Mouse (Mus musculus) adrenal gland, postnatal 14 days (tissue): Measurements from ENCODE around the gene Sec16a. TPM values are rescaled to one million over a fixed set of nuclear protein-coding genes. Genes with fewer than 3 reads are reported as not detected.
"Not testable (repeated sequence)": the region's sequence is repeated elsewhere in the genome, so short reads cannot be mapped to it uniquely, and the experiment has no call there.

Experiments used
- DNase-seq: peaks from one replicate; pipeline ENCODE4 v3.0.0; 2021; ENCODE audit warnings: mixed read lengths
- microRNA-seq, 2 experiments: library from miRNA; unstranded; fragments of <30 nt; microRNA quantifications; one replicate each; pipeline ENCODE4 v1.2.0; 2021
- total RNA-seq: library from RNA; stranded (reverse); gene quantifications from 2 replicates; pipeline ENCODE4 v1.2.3, GENCODE M21; 2021

The Sec16a gene
- total RNA-seq, 1 experiment from 2014 or later: 54.6 TPM

- DNase-seq: peak; percentile 92
These were observed 55.8 kb downstream of the Sec16a start, which contains the start of the genes Entr1 and Pmpca for GRCm38 (mm10) chr2:26389154-26389690. Gene Entr1 (minus strand): TSS chr2:26389316. Gene Pmpca (plus strand): TSS chr2:26389339.

GRCm38 (mm10) chr2:26388682-26389153 lies 56.3 kb downstream of the Sec16a start:
- DNase-seq: peak; percentile 57

- no peak for DNase-seq
These were observed 57.3 kb downstream of the Sec16a start for GRCm38 (mm10) chr2:26387713-26388112.

- not testable (repeated sequence) for DNase-seq
These were observed 64.1 kb downstream of the Sec16a start for GRCm38 (mm10) chr2:26380871-26381270.

GRCm38 (mm10) chr2:26380131-26380771 lies 64.8 kb downstream of the Sec16a start, which contains the start of gene Snapc4:
Gene Snapc4 (minus strand): TSS chr2:26380653.
- peak; percentile 93 for DNase-seq

- DNase-seq: no peak
These were observed 72.6 kb downstream of the Sec16a start for GRCm38 (mm10) chr2:26372396-26372795.

- peak; percentile 52 for DNase-seq
These were observed 76.4 kb downstream of the Sec16a start for GRCm38 (mm10) chr2:26368572-26368971.

GRCm38 (mm10) chr2:26367911-26368310 lies 77.1 kb downstream of the Sec16a start:
- no peak for DNase-seq

GRCm38 (mm10) chr2:26364738-26365465 lies 80.1 kb downstream of the Sec16a start:
- DNase-seq: peak; percentile 90

GRCm38 (mm10) chr2:26363481-26363880 lies 81.5 kb downstream of the Sec16a start:
- no peak for DNase-seq

GRCm38 (mm10) chr2:26362991-26363390 lies 82.0 kb downstream of the Sec16a start:
- no peak for DNase-seq

GRCm38 (mm10) chr2:26360772-26361171 lies 84.2 kb downstream of the Sec16a start, which contains the start of gene Card9:
Gene Card9 (minus strand): TSS chr2:26360918.
- no peak for DNase-seq

GRCm38 (mm10) chr2:26359983-26360382 lies 85.0 kb downstream of the Sec16a start:
- DNase-seq: peak; percentile 52

Small RNAs within 50 kb of the gene (microRNA-seq; reads per million reads assigned to microRNA genes)
- gene Mir6996: 0.38 to 1.7 reads per million in 2 experiments

Other genes starting within 250 kb of the Sec16a start
- 0.30 TPM in 1 of 2 replicates, not detected in the other for gene Lhx3, start 236.9 kb downstream of the Sec16a start, total RNA-seq
- gene Qsox2, start 207.7 kb downstream of the Sec16a start, total RNA-seq: 18.6 and 19.0 TPM in 2 replicates
- 1.0 and 1.5 TPM in 2 replicates for gene Ccdc187, start 150.7 kb downstream of the Sec16a start, total RNA-seq
- gene Gpsm1, start 129.7 kb downstream of the Sec16a start, total RNA-seq: 14.1 TPM in 2 replicates
- 19.0 and 19.8 TPM in 2 replicates for gene Dnlz, start 93.1 kb downstream of the Sec16a start, total RNA-seq
- 1.2 and 1.6 TPM in 2 replicates for gene Card9, start 84.3 kb downstream of the Sec16a start, total RNA-seq
- 26.9 and 33.7 TPM in 2 replicates for gene Snapc4, start 64.6 kb downstream of the Sec16a start, total RNA-seq
- gene Entr1, start 55.9 kb downstream of the Sec16a start, total RNA-seq: 83.5 and 94.9 TPM in 2 replicates
- 122 TPM in 2 replicates for gene Pmpca, start 55.9 kb downstream of the Sec16a start, total RNA-seq
- gene Inpp5e, start 36.0 kb downstream of the Sec16a start, total RNA-seq: 14.5 and 16.9 TPM in 2 replicates
- 27.5 and 35.7 TPM in 2 replicates for gene Notch1, start 71.4 kb upstream of the Sec16a start, total RNA-seq
- gene Egfl7, start 134.8 kb upstream of the Sec16a start, total RNA-seq: 217 and 247 TPM in 2 replicates
- not detected in 2 replicates for gene Gm20532, start 141.4 kb upstream of the Sec16a start, total RNA-seq
- 271 and 405 TPM in 2 replicates for gene Agpat2, start 159.2 kb upstream of the Sec16a start, total RNA-seq
- 10.0 and 12.3 TPM in 2 replicates for gene Fam69b, start 183.2 kb upstream of the Sec16a start, total RNA-seq
- not detected in 2 replicates for gene Lcn4, start 226.1 kb upstream of the Sec16a start, total RNA-seq